Comparison of ENCODE assay signal across 18 mouse cellular contexts in the genomic region with DNA sequence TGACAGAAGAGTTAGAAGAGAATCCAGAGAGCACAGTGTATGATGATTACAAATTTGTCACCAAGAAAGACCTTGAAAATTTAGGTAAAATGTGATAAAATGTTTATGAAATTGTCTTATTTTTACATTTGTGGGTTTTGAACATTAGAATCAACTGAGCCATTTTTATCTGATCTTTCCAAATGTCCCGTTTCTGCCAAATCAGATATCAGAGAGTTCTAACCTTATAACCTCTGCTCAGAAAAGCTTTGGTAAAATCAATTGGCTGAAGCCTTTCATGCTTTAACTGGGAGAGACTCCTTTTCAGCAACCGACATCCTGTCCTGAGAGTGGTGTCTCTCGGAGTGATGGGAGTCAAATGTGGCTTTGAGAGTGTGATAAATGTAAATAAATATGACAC. TPM values are rescaled to one million over a fixed set of nuclear protein-coding genes. Genes with fewer than 3 reads are reported as not detected.
DNase-seq lines count a peak whose midpoint lies in the region; ATAC-seq and TF ChIP-seq lines count a peak whose summit lies in the region.
"Had no signal": no experiment of that assay in that cellular context is flagged by ENCODE, and none has a peak within 500 bp of the region (broad histone marks: within the 10 kb centered on the region; RNA-seq: fewer than 3 reads in every experiment).

No protein-coding gene starts in this region.

- TF ChIP-seq CTCF in liver, adult 2 months (IDR thresholded peaks at IDR 0.05; ENCODE audit: low read depth, low read length) = no peak
- no peak for TF ChIP-seq CTCF in liver, postnatal 0 days (IDR thresholded peaks at IDR 0.05; ENCODE audit: low read depth)

- H3K4me2 ChIP-seq in liver, postnatal 0 days (ENCODE audit: low read depth, low read length) = no peak overlapping the region
- H3K4me2 ChIP-seq in midbrain, embryonic 11.5 days = no peak overlapping the region
- H3K4me2 ChIP-seq in midbrain, embryonic 15.5 days = no peak overlapping the region

- peaks cover 19% of the 10 kb centered on the region for H3K36me3 ChIP-seq in liver, adult 2 months (ENCODE audit: control insufficient read depth, insufficient read depth, low read length)
- H3K36me3 ChIP-seq in liver, postnatal 0 days (replicated peaks; ENCODE audit: insufficient read depth, low read length) = peaks cover 16% of the 10 kb centered on the region
- peaks cover 3% of the 10 kb centered on the region; the same call in 1 of the 2 replicates for H3K36me3 ChIP-seq in midbrain, embryonic 11.5 days (ENCODE audit: control insufficient read depth, insufficient read depth, low read length)
- H3K36me3 ChIP-seq in midbrain, embryonic 15.5 days (replicated peaks) = peaks cover 17% of the 10 kb centered on the region; the same call in 1 of the 2 replicates

- ATAC-seq in liver, postnatal 0 days = no peak
- no peak for ATAC-seq in midbrain, embryonic 11.5 days (ENCODE audit: low FRiP score)
- no peak for ATAC-seq in midbrain, embryonic 15.5 days (replicated peaks)
- ATAC-seq: activated CD4-positive, CD25-positive, alpha-beta regulatory T cell, adult 4 months; Patski had no signal

- peaks cover 4% of the 10 kb centered on the region for H3K4me1 ChIP-seq in liver, adult 2 months (ENCODE audit: control insufficient read depth, insufficient read depth, low read length)
- H3K4me1 ChIP-seq in liver, postnatal 0 days (ENCODE audit: insufficient read depth) = no peaks in the 10 kb centered on the region
- H3K4me1 ChIP-seq in midbrain, embryonic 11.5 days (ENCODE audit: control insufficient read depth, insufficient read depth, low read length) = no peaks in the 10 kb centered on the region
- no peaks in the 10 kb centered on the region for H3K4me1 ChIP-seq in midbrain, embryonic 15.5 days

- no peaks in the 10 kb centered on the region for H3K9me3 ChIP-seq in liver, postnatal 0 days (ENCODE audit: low read length)
- no peaks in the 10 kb centered on the region for H3K9me3 ChIP-seq in midbrain, embryonic 11.5 days (ENCODE audit: control insufficient read depth, low read length)
- no peaks in the 10 kb centered on the region for H3K9me3 ChIP-seq in midbrain, embryonic 15.5 days
- H3K9me3 ChIP-seq: G1E had no signal

- peak; percentile 84 for DNase-seq in liver, adult 2 months (ENCODE audit: extremely low read depth, low read depth, low spot score)
- DNase-seq in liver, postnatal 0 days = no peak
- DNase-seq in midbrain, embryonic 11.5 days (ENCODE audit: low spot score, missing footprints) = peak; percentile 23
- DNase-seq: adrenal gland, adult 2 months; adrenal gland, adult 8-10 months; adrenal gland, postnatal 10 days; adrenal gland, postnatal 14 days; adrenal gland, postnatal 25 days; adrenal gland, postnatal 36 days; B cell, adult 2 months; cerebellum, adult 11 months; cerebellum, adult 11-12 months; cerebellum, adult 18-20 months had no signal

- H3K4me3 ChIP-seq in liver, adult 2 months (ENCODE audit: insufficient read depth, low read depth, low read length) = no peak overlapping the region
- no peak overlapping the region for H3K4me3 ChIP-seq in liver, postnatal 0 days (ENCODE audit: low read depth, low read length)
- H3K4me3 ChIP-seq in midbrain, embryonic 11.5 days (ENCODE audit: low read depth, low read length) = no peak overlapping the region
- H3K4me3 ChIP-seq in midbrain, embryonic 15.5 days = no peak overlapping the region

- no peak for TF ChIP-seq POLR2A in liver, adult 2 months (IDR thresholded peaks at IDR 0.05; ENCODE audit: extremely low read depth, insufficient read depth, low read length)

- 0 out of 2 replicates have a peak overlapping the region, but pooled peaks have one; percentile 51 for H3K27ac ChIP-seq in liver, adult 2 months (replicated peaks; ENCODE audit: insufficient read depth, low read depth, low read length)
- H3K27ac ChIP-seq in liver, postnatal 0 days (ENCODE audit: low read depth) = no peak overlapping the region
- H3K27ac ChIP-seq in midbrain, embryonic 11.5 days (ENCODE audit: low read depth, low read length) = no peak overlapping the region
- H3K27ac ChIP-seq in midbrain, embryonic 15.5 days = no peak overlapping the region

- TF ChIP-seq EP300 in liver, postnatal 0 days (IDR thresholded peaks at IDR 0.05; ENCODE audit: low read depth) = no peak

- H3K79me2 ChIP-seq in liver, adult 2 months (ENCODE audit: control insufficient read depth, insufficient read depth, low read length) = no peaks in the 10 kb centered on the region

- no peaks in the 10 kb centered on the region for H3K27me3 ChIP-seq in liver, adult 2 months (ENCODE audit: control insufficient read depth, insufficient read depth, low read length)
- H3K27me3 ChIP-seq in liver, postnatal 0 days (ENCODE audit: insufficient read depth, low read length) = no peaks in the 10 kb centered on the region
- no peaks in the 10 kb centered on the region for H3K27me3 ChIP-seq in midbrain, embryonic 11.5 days (ENCODE audit: control insufficient read depth, insufficient read depth, low read length)
- H3K27me3 ChIP-seq in midbrain, embryonic 15.5 days (replicated peaks) = no peaks in the 10 kb centered on the region
- H3K27me3 ChIP-seq: CH12.LX, Patski had no signal

- WGBS in liver, adult 2 months = 15% methylated on average over 3 of the region's 3 CpGs
- WGBS in liver, postnatal 0 days (ENCODE audit: insufficient replicate concordance) = 64% methylated on average over 3 of the region's 3 CpGs
- WGBS in midbrain, embryonic 11.5 days = 91% methylated on average over 3 of the region's 3 CpGs
- WGBS in midbrain, embryonic 15.5 days = 90% methylated on average over 3 of the region's 3 CpGs

- no peak overlapping the region for H3K9ac ChIP-seq in liver, adult 2 months (ENCODE audit: low read depth, low read length)
- H3K9ac ChIP-seq in liver, postnatal 0 days (replicated peaks) = no peak overlapping the region
- no peak overlapping the region for H3K9ac ChIP-seq in midbrain, embryonic 11.5 days (ENCODE audit: low read length)
- no peak overlapping the region for H3K9ac ChIP-seq in midbrain, embryonic 15.5 days

RNA-seq across cellular contexts. Expression of a gene that starts 53.9 kb away (rescaled TPM):
- 1.3 and 1.8 TPM in 2 replicates for total RNA-seq in liver, adult 2 months (2014; rRNA removed)
- 1.8 and 2.3 TPM in 2 replicates for polyA plus RNA-seq in liver, adult 2 months (2012; rRNA removed)
- polyA plus RNA-seq in liver, postnatal 0 days (2015; fragmentation: Nextera tagmentation; extraction: Ambion mirVana) = 4.4 and 5.3 TPM in 2 replicates
- polyA plus RNA-seq in midbrain, embryonic 11.5 days (2014; fragmentation: Nextera tagmentation; extraction: Ambion mirVana) = 32.8 and 36.9 TPM in 2 replicates
- 20.7 and 21.6 TPM in 2 replicates for polyA plus RNA-seq in midbrain, embryonic 15.5 days (2015; fragmentation: Nextera tagmentation; extraction: Ambion mirVana)
